16 mouse cellular contexts compared by ENCODE assay signal in genomic region chr11:79072108-79072507, GRCm38 (mm10).
DNase-seq lines count a peak whose midpoint lies in the region; ATAC-seq and TF ChIP-seq lines count a peak whose summit lies in the region.
"Had no signal": no experiment of that assay in that cellular context is flagged by ENCODE, and none has a peak within 500 bp of the region (broad histone marks: within the 10 kb centered on the region; RNA-seq: fewer than 3 reads in every experiment).

No protein-coding gene starts in this region.

- ATAC-seq in frontal cortex, adult (ENCODE audit: low TSS enrichment): peak; percentile 84
- ATAC-seq in kidney, embryonic 16.5 days (ENCODE audit: low FRiP score, low TSS enrichment): no peak

- no peaks in the 10 kb centered on the region for H3K27me3 ChIP-seq in kidney, embryonic 16.5 days (ENCODE audit: insufficient read depth, low read length)
- H3K27me3 ChIP-seq: hindbrain, embryonic 13.5 days; limb, embryonic 15.5 days; neural tube, embryonic 15.5 days had no signal

- no peak overlapping the region for H3K4me3 ChIP-seq in left cerebral cortex, adult 2 months
- H3K4me3 ChIP-seq in olfactory bulb, adult 2 months (ENCODE audit: insufficient read depth, low read depth, low read length): no peak overlapping the region
- no peak overlapping the region for H3K4me3 ChIP-seq in kidney, embryonic 16.5 days (ENCODE audit: low read length)
- H3K4me3 ChIP-seq: heart, adult 2 months; hindbrain, embryonic 13.5 days; limb, embryonic 15.5 days; neural tube, embryonic 15.5 days had no signal

- H3K9me3 ChIP-seq in kidney, embryonic 16.5 days (ENCODE audit: low read length): no peaks in the 10 kb centered on the region
- H3K9me3 ChIP-seq: hindbrain, embryonic 13.5 days; limb, embryonic 15.5 days; neural tube, embryonic 15.5 days had no signal

- intact Hi-C loops in left cerebral cortex, postnatal 4 days (cut with DNase I): no loop called here
- intact Hi-C loops in left cerebral cortex, adult 2 months (cut with DNase I): no loop called here

- H3K27ac ChIP-seq in left cerebral cortex, adult 2 months: no peak overlapping the region
- H3K27ac ChIP-seq in olfactory bulb, adult 2 months (ENCODE audit: insufficient read depth, low read depth, low read length): 0 out of 2 replicates have a peak overlapping the region, but pooled peaks have one; percentile 8
- H3K27ac ChIP-seq in kidney, embryonic 16.5 days (ENCODE audit: low read length): no peak overlapping the region
- H3K27ac ChIP-seq: hindbrain, embryonic 13.5 days; limb, embryonic 15.5 days; neural tube, embryonic 15.5 days; stomach, postnatal 0 days had no signal

- peaks cover 9% of the 10 kb centered on the region; the same call in 1 of the 2 replicates for H3K36me3 ChIP-seq in kidney, embryonic 16.5 days (ENCODE audit: insufficient read depth, low read length)

- WGBS in olfactory bulb, adult 2 months: 56% methylated on average over 8 of the region's 8 CpGs
- WGBS in kidney, embryonic 16.5 days: 94% methylated on average over 8 of the region's 8 CpGs

- no peak overlapping the region for H3K9ac ChIP-seq in kidney, embryonic 16.5 days (replicated peaks; ENCODE audit: low read length)
- H3K9ac ChIP-seq: hindbrain, embryonic 13.5 days; limb, embryonic 15.5 days; neural tube, embryonic 15.5 days had no signal

- TF ChIP-seq POLR2A in olfactory bulb, adult 2 months (IDR thresholded peaks at IDR 0.05; ENCODE audit: insufficient read depth, low read depth, low read length): no peak

- no peak for DNase-seq in frontal cortex, postnatal 10 days (ENCODE audit: low spot score in 2 of 2)
- peak; percentile 48 for DNase-seq in left cerebral cortex, adult 11 months (ENCODE audit: low spot score)
- no peak for DNase-seq in left cerebral cortex, postnatal 4 days
- peak; percentile 41 to 46 for DNase-seq in left cerebral cortex, adult 2 months (ENCODE audit: extremely low spot score in 1 of 2, low spot score in 2 of 2)
- DNase-seq in lung, postnatal 25 days (ENCODE audit: low spot score): no peak
- DNase-seq: cerebellum, adult 11 months; kidney, adult 8-10 months; lung, postnatal 4 days had no signal

- H3K4me1 ChIP-seq in olfactory bulb, adult 2 months (ENCODE audit: control insufficient read depth, insufficient read depth, low read length): peaks cover 42% of the 10 kb centered on the region
- H3K4me1 ChIP-seq in kidney, embryonic 16.5 days (ENCODE audit: insufficient read depth, low read length): peaks cover 2% of the 10 kb centered on the region; the same call in 1 of the 2 replicates

- no peak for TF ChIP-seq CTCF in left cerebral cortex, adult 2 months (IDR thresholded peaks at IDR 0.05)
- no peak for TF ChIP-seq CTCF in olfactory bulb, adult 2 months (IDR thresholded peaks at IDR 0.05; ENCODE audit: insufficient read depth, low read depth, low read length)

- no peak overlapping the region for H3K4me2 ChIP-seq in kidney, embryonic 16.5 days (replicated peaks; ENCODE audit: low read depth, low read length)
- H3K4me2 ChIP-seq: hindbrain, embryonic 13.5 days; limb, embryonic 15.5 days; neural tube, embryonic 15.5 days had no signal

Comparison
In these comparisons a context has a peak if more than half of its experiments do, and no peak if none do; other contexts are left out.
1. DNase-seq: peak in left cerebral cortex, adult 11 months (single experiment) and left cerebral cortex, adult 2 months (2 of 2); none in frontal cortex, postnatal 10 days (0 of 2), left cerebral cortex, postnatal 4 days (single experiment) and lung, postnatal 25 days (single experiment).